Mouse (Mus musculus): Measurements from ENCODE around the gene Rad54l2.

Rad54l2 gene

GRCm38 (mm10) chr9:106754311-106754710 is 34.7 kb downstream of the Rad54l2 start:
- CTCF ChIA-PET, result no interaction called here

GRCm38 (mm10) chr9:106752135-106752534 is 36.9 kb downstream of the Rad54l2 start:
- CTCF ChIA-PET, result no interaction called here

- CTCF ChIA-PET, result no interaction called here
Observed at GRCm38 (mm10) chr9:106739962-106740361, 49.0 kb downstream of the Rad54l2 start.

GRCm38 (mm10) chr9:106739056-106739455 is 49.9 kb downstream of the Rad54l2 start:
- CTCF ChIA-PET, result no interaction called here

GRCm38 (mm10) chr9:106738199-106738985 is 50.6 kb downstream of the Rad54l2 start:
- CTCF ChIA-PET, result no interaction called here

GRCm38 (mm10) chr9:106733690-106734089 is 55.3 kb downstream of the Rad54l2 start:
- CTCF ChIA-PET, result no interaction called here

GRCm38 (mm10) chr9:106729416-106729815 is 59.6 kb downstream of the Rad54l2 start:
- CTCF ChIA-PET, result no interaction called here

- CTCF ChIA-PET, result no interaction called here
Observed at GRCm38 (mm10) chr9:106726891-106727290, 62.1 kb downstream of the Rad54l2 start.

- CTCF ChIA-PET, result no interaction called here
Observed at GRCm38 (mm10) chr9:106725435-106725834, 63.6 kb downstream of the Rad54l2 start.

- CTCF ChIA-PET, result no interaction called here
Observed at GRCm38 (mm10) chr9:106724864-106725263, 64.1 kb downstream of the Rad54l2 start.

- CTCF ChIA-PET, result no interaction called here
Observed at GRCm38 (mm10) chr9:106716729-106717128, 72.3 kb downstream of the Rad54l2 start.

- CTCF ChIA-PET, result no interaction called here
Observed at GRCm38 (mm10) chr9:106716232-106716631, 72.8 kb downstream of the Rad54l2 start.

- CTCF ChIA-PET, result no interaction called here
Observed at GRCm38 (mm10) chr9:106712470-106712869, 76.5 kb downstream of the Rad54l2 start.

GRCm38 (mm10) chr9:106692973-106693481 is 96.0 kb downstream of the Rad54l2 start:
- CTCF ChIA-PET, result no interaction called here

GRCm38 (mm10) chr9:106688834-106689233 is 100.2 kb downstream of the Rad54l2 start:
- CTCF ChIA-PET, result no interaction called here

- CTCF ChIA-PET, result no interaction called here
Observed at GRCm38 (mm10) chr9:106686983-106687650, 101.9 kb downstream of the Rad54l2 start.

GRCm38 (mm10) chr9:106685249-106686101 is 103.5 kb downstream of the Rad54l2 start, which contains the start of gene Tex264:
Gene Tex264 (minus strand): TSS chr9:106685927.
- CTCF ChIA-PET, result no interaction called here

- CTCF ChIA-PET, result interaction anchor here (0.5 to 1.2 kb wide), 2 partner anchors 138 to 414 kb away, joined by 3 to 5 read pairs; no protein-coding TSS in a partner anchor
Observed at GRCm38 (mm10) chr9:106684918-106685248, 104.1 kb downstream of the Rad54l2 start.

GRCm38 (mm10) chr9:106684093-106684872 is 104.7 kb downstream of the Rad54l2 start:
- CTCF ChIA-PET, result interaction anchor here (0.5 to 1.2 kb wide), 2 partner anchors 138 to 413 kb away, joined by 3 to 5 read pairs; no protein-coding TSS in a partner anchor

GRCm38 (mm10) chr9:106681026-106681425 is 108.0 kb downstream of the Rad54l2 start:
- CTCF ChIA-PET, result no interaction called here

- CTCF ChIA-PET, result interaction anchor here (1.0 kb wide), 1 partner anchor 18 kb away, joined by 3 read pairs; no protein-coding TSS in a partner anchor
Observed at GRCm38 (mm10) chr9:106678242-106678641, 110.8 kb downstream of the Rad54l2 start.

Measured in spleen, embryonic (tissue).